Mouse (Mus musculus) B cell, adult (primary cell): ENCODE measurements around the gene Car10. TPM values are rescaled to one million over a fixed set of nuclear protein-coding genes. Genes with fewer than 3 reads are reported as not detected.

Source experiments
- total RNA-seq: library from RNA; stranded (reverse); gene quantifications from 4 replicates; pipeline ENCODE4 v1.2.4, GENCODE M21; 2023; ENCODE audit not compliant: inconsistent age

Gene Car10
- not detected in 4 replicates for total RNA-seq

GRCm38 (mm10) chr11:93097941-93098828 lies at the start of gene Car10:
TSS of gene Car10 (plus strand) at chr11:93098028.

